Mouse (Mus musculus) limb, embryonic 11.5 days (tissue): ENCODE data around the gene Exosc5. TPM values are rescaled to one million over a fixed set of nuclear protein-coding genes. Genes with fewer than 3 reads are reported as not detected.

Experiments used
- ATAC-seq: fragments of 200-750 bp; cut with Nextera tagmentation; 2 replicates; pipeline ENCODE4 v1.8.0; 2017; ENCODE audit warnings: low read depth; ENCODE audit not compliant: insufficient number of reproducible peaks, low FRiP score, low TSS enrichment
- DNase-seq: peaks from one replicate; pipeline ENCODE4 v3.0.0-alpha.2; 2015; ENCODE audit warnings: low spot score
- H3K27ac ChIP-seq: fragments of 300-500 bp; sonication (generic); replicated peaks from 2 replicates; pipeline ENCODE4 v1.5.1; 2014; ENCODE audit warnings: low read depth, mild to moderate bottlenecking, low read length
- H3K27me3 ChIP-seq: fragments of 300-500 bp; sonication (generic); 2 replicates; pipeline ENCODE4 v1.6.1; 2014; ENCODE audit warnings: mild to moderate bottlenecking, low read length, mixed read lengths; ENCODE audit not compliant: control insufficient read depth, insufficient read depth
- H3K36me3 ChIP-seq: fragments of 300-500 bp; sonication (generic); 2 replicates; pipeline ENCODE4 v1.6.1; 2014; ENCODE audit warnings: mild to moderate bottlenecking, low read length, moderate library complexity, mixed read lengths; ENCODE audit not compliant: control insufficient read depth, insufficient read depth
- H3K4me1 ChIP-seq: fragments of 300-500 bp; sonication (generic); 2 replicates; pipeline ENCODE4 v1.6.1; 2014; ENCODE audit warnings: low read length, mixed read lengths; ENCODE audit not compliant: control insufficient read depth, insufficient read depth
- H3K4me2 ChIP-seq: fragments of 300-500 bp; sonication (generic); 2 replicates; pipeline ENCODE4 v1.6.1; 2014; ENCODE audit warnings: low read depth, mild to moderate bottlenecking, moderate library complexity; ENCODE audit not compliant: severe bottlenecking
- H3K4me3 ChIP-seq: fragments of 300-500 bp; sonication (generic); 2 replicates; pipeline ENCODE4 v1.5.1; 2014; ENCODE audit warnings: low read depth, low read length
- H3K9ac ChIP-seq: fragments of 300-500 bp; sonication (generic); 2 replicates; pipeline ENCODE4 v1.6.1; 2014; ENCODE audit warnings: mild to moderate bottlenecking, low read length
- H3K9me3 ChIP-seq: fragments of 300-500 bp; sonication (generic); 2 replicates; pipeline ENCODE4 v1.6.1; 2016; ENCODE audit warnings: low read length; ENCODE audit not compliant: control insufficient read depth
- WGBS: fragments of 180-500 bp; shearing (Covaris S2); extraction: QIAGEN DNeasy Blood & Tissue Kit; methylation state at CpG from one replicate; pipeline ENCODE4 v1.1.7; 2014; 5-methylcytosine and 5-hydroxymethylcytosine counted together
- polyA plus RNA-seq: library from polyadenylated mRNA; unstranded; fragments of >200 nt; fragmentation: Nextera tagmentation; extraction: Ambion mirVana; gene quantifications from 2 replicates; pipeline ENCODE4 v1.2.1, GENCODE M21; 2014

The Exosc5 gene
- polyA plus RNA-seq, 1 experiment from 2014 or later: 70.0 TPM

DNA sequence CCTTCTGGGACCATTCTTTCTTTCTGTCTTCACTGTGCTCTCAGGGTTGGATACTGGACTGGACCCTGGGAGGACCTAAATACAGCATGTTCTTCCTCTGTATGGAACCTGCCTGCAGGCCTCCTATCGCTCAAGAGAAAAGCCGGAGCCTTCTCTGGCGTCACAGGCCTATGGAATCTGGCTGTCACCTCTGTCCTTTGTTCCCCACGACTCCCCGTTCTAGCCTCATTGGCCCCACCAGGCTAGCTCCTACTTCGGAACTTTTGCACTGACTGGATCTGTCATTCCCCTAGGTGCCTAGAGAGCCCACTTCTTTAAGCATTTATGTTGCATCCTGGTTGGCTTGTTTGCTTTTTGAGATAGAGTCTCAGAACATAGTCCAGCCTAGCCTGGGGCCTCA, 25.7 kb downstream of the Exosc5 start:
- DNase-seq: no peak
- no peak overlapping the region for H3K9ac ChIP-seq
- peaks cover 13% of the 10 kb centered on the region; the same call in 1 of the 2 replicates for H3K4me1 ChIP-seq
- ATAC-seq: no peak
- 91% methylated on average over 6 of the region's 6 CpGs for WGBS
- no peak overlapping the region for H3K4me2 ChIP-seq
- no peaks in the 10 kb centered on the region for H3K9me3 ChIP-seq
- peaks cover 38% of the 10 kb centered on the region for H3K27me3 ChIP-seq
- no peak overlapping the region for H3K4me3 ChIP-seq
- H3K27ac ChIP-seq: no peak overlapping the region
- H3K36me3 ChIP-seq: no peaks in the 10 kb centered on the region

DNA sequence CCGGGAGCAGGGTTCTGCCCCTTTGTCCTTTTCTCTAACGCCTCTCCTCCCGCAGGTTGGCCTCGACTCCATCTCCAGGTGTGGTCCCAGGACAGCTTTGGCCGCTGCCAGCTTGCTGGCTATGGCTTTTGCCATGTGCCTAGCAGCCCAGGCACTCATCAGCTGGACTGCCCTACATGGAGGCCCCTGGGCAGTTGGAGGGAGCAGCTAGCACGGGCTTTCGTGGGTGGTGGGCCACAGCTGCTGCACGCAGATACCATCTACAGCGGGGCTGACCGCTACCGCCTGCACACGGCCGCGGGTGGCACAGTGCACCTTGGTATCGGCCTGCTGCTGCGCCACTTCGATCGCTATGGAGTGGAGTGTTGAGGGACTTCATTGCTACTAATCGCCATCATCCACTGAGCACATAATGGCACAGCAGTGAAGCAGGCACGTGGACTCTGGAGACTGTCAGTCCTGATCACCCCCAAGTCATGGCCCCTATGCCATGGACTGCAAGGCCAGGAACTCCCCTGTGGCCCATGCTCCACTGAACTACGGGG, 27.0 kb downstream of the Exosc5 start:
- peaks cover 45% of the 10 kb centered on the region for H3K27me3 ChIP-seq
- H3K36me3 ChIP-seq: no peaks in the 10 kb centered on the region
- no peak overlapping the region for H3K27ac ChIP-seq
- no peaks in the 10 kb centered on the region for H3K9me3 ChIP-seq
- ATAC-seq: 0 out of 2 replicates have a peak, but pooled peaks have one; percentile 20
- H3K4me2 ChIP-seq: peak overlapping the region; percentile 86; the same call in 1 of the 2 replicates
- peaks cover 11% of the 10 kb centered on the region; the same call in 1 of the 2 replicates for H3K4me1 ChIP-seq
- WGBS: 69% methylated on average over 21 of the region's 21 CpGs
- H3K4me3 ChIP-seq: peak overlapping the region; percentile 46; the same call in 1 of the 2 replicates
- H3K9ac ChIP-seq: no peak overlapping the region
- DNase-seq: no peak

DNA sequence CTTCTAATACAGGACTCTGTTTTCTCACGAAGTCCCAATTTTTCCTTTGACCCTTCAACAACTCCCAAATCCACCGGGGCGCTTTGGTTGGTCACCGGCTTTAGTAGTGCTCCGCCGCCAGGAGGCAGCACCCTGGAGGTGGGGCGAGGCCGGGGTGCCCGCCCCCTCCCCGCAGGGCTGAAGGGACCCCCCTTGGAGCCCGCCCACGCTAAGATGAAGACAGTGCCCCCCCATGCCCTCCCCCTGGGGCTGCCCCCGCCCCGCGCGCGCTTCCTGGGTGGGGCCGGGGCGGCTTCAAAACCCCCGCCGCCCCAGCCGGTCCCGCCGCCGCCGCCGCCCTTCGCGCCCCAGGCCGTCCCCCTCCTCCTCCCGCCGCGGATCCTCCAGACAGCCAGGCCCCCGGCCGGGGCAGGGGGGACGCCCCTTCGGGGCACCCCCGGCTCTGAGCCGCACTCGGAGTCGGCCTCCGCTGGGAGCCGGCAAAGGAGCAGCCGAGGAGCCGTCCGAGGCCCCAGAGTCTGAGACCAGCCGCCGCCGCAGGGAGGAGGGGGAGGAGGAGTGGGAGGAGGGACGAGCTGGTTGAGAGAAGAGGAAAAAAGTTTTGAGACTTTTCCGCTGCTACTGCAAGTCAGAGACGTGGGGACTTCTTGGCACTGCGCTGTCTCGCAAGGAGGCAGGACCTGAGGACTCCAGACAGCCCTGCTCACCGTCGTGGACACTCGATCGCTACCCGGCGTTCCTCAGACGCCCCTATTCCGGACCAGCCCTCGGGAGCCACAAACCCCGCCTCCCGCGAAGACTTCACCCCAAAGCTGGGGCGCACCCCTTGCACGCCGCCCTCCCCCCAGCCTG, 27.9 kb downstream of the Exosc5 start, which contains the start of gene Tgfb1:
Gene Tgfb1, plus strand, starts transcription at position 323 of the 852 bp plus-strand sequence.
- DNase-seq: peak; percentile 82
- H3K36me3 ChIP-seq: no peaks in the 10 kb centered on the region
- peak within 1 kb of the TSS; percentile 55 for H3K9ac ChIP-seq
- peak within 1 kb of the TSS; percentile 86 for H3K4me2 ChIP-seq
- no peaks in the 10 kb centered on the region for H3K9me3 ChIP-seq
- H3K4me1 ChIP-seq: peaks cover 11% of the 10 kb centered on the region; the same call in 1 of the 2 replicates
- H3K27ac ChIP-seq: no peak within 1 kb of the TSS
- ATAC-seq: peak; percentile 45; the same call in 1 of the 2 replicates
- H3K27me3 ChIP-seq: peaks cover 45% of the 10 kb centered on the region
- under 1% methylated on average over 57 of the region's 69 CpGs for WGBS
- H3K4me3 ChIP-seq: peak within 1 kb of the TSS; percentile 46

DNA sequence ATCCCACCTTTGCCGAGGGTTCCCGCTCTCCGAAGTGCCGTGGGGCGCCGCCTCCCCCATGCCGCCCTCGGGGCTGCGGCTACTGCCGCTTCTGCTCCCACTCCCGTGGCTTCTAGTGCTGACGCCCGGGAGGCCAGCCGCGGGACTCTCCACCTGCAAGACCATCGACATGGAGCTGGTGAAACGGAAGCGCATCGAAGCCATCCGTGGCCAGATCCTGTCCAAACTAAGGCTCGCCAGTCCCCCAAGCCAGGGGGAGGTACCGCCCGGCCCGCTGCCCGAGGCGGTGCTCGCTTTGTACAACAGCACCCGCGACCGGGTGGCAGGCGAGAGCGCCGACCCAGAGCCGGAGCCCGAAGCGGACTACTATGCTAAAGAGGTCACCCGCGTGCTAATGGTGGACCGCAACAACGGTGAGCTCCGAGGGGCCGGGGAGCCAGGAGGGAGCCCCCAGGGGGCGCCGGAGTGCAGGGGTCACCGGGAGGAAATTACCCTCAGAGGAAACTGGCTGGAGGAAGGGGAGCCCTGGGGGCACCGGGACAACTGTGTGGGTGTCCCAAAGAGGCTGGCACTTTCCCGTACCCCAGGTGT, 28.9 kb downstream of the Exosc5 start:
- no peak for ATAC-seq
- H3K27me3 ChIP-seq: peaks cover 45% of the 10 kb centered on the region

DNA sequence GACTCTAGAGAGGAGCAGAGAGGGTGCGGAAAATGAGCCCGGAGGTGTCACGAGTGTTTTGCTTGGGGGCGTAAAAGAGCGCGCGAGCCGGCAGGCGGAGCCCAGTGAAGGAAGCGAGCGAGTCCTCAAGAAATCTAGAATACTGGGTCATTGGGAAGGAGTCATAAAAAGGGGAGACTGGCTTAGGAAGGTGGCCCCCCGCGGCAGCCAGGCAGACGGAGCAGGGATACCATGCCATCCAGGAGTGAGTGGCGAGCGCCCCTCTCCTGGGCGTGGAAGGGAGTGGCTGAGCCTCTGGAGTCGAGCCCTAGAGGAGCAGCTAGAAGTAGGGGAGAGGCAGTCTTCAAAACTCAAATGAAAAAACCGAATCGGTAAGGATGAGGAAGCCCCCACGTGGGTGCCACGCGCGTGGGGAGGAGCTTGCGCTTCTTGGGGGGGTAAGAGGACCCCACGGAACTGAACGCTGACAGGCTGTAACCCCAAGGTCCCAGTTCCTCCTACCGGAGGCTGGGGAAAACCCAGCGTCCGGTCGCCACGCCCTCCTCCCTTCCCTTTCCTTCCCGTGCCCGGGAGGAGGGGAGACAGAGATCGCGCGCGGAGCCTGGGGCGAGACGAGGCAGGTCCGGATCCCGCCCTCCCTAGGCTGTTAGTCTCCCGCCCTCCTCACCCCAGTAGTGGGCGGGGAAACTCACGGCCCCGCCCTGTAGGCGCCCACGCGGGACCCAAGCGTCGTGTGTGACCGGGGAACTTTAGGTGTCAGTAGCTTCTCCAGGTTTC, 30.0 kb downstream of the Exosc5 start:
- H3K4me2 ChIP-seq: peak overlapping the region; percentile 86
- DNase-seq (peak; percentile 66), ATAC-seq (peak; percentile 41; the same call in 1 of the 2 replicates)
- peaks cover 11% of the 10 kb centered on the region; the same call in 1 of the 2 replicates for H3K4me1 ChIP-seq
- H3K9me3 ChIP-seq: no peaks in the 10 kb centered on the region
- H3K27ac ChIP-seq: no peak overlapping the region
- H3K36me3 ChIP-seq: no peaks in the 10 kb centered on the region
- WGBS: under 1% methylated on average over 45 of the region's 52 CpGs
- peak overlapping the region; percentile 46 for H3K4me3 ChIP-seq
- H3K27me3 ChIP-seq: peaks cover 45% of the 10 kb centered on the region
- no peak overlapping the region for H3K9ac ChIP-seq

More for the DNA sequence above, 28.9 kb downstream of the Exosc5 start:
- peak; percentile 60 for DNase-seq
- Histone ChIP-seq H3K4me3 (peak overlapping the region; percentile 46), H3K4me2 (peak overlapping the region; percentile 86), H3K4me1 (peaks cover 11% of the 10 kb centered on the region; the same call in 1 of the 2 replicates), H3K9ac (peak overlapping the region; percentile 2; the same call in 1 of the 2 replicates), H3K36me3 (no peaks in the 10 kb centered on the region), H3K27ac (no peak overlapping the region), H3K9me3 (no peaks in the 10 kb centered on the region)
- WGBS: under 1% methylated on average over 47 of the region's 47 CpGs

DNA sequence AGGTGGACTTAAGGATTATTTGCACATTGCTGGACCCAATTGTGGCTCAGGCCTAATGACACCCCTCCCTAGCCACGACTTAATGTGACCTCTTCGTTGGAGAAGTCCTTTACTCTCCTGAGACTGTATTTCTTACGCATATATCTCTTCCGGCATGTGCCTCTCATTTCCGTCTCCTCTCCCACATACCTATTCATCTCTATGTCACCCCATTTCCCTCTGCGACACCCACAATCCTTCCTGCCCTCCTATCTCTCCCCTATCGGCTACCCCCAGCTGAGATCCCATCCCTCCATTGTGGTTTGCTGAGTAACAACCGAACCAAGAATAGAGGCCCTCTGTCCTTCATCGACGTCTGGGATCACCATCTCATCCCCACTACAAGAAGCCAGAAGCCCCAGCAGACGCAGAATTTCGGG, 30.6 kb downstream of the Exosc5 start:
- peaks cover 11% of the 10 kb centered on the region; the same call in 1 of the 2 replicates for H3K4me1 ChIP-seq
- WGBS: 11% methylated on average over 12 of the region's 12 CpGs
- ATAC-seq (no peak), DNase-seq (no peak)
- H3K4me3 ChIP-seq: peak overlapping the region; percentile 46
- peaks cover 45% of the 10 kb centered on the region for H3K27me3 ChIP-seq
- no peak overlapping the region for H3K27ac ChIP-seq
- no peaks in the 10 kb centered on the region for H3K36me3 ChIP-seq
- no peaks in the 10 kb centered on the region for H3K9me3 ChIP-seq
- peak overlapping the region; percentile 86 for H3K4me2 ChIP-seq
- no peak overlapping the region for H3K9ac ChIP-seq

DNA sequence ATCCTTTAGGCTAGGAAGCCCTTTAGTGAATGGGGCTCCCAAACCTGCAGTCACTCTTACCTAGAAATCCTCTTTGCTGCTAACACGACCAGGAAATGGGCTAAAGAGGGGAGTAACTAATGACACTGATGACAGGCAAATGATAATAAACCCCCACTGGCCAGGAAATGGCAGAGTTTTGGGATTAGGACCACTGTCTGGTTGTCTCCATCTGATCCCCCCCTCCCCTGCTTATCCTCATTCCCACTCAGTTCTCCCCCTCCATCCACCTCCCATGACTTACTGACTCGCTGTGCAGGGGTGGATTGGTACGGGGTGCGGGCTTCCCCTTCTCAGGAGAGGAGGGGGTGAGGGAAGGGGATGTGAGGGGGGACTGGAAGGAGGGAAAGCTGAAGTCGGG, 31.1 kb downstream of the Exosc5 start:
- DNase-seq (no peak), ATAC-seq (no peak)
- Histone ChIP-seq H3K9me3 (no peaks in the 10 kb centered on the region), H3K27me3 (peaks cover 45% of the 10 kb centered on the region), H3K4me1 (peaks cover 11% of the 10 kb centered on the region; the same call in 1 of the 2 replicates), H3K27ac (no peak overlapping the region), H3K4me3 (no peak overlapping the region), H3K36me3 (no peaks in the 10 kb centered on the region), H3K9ac (no peak overlapping the region), H3K4me2 (peak overlapping the region; percentile 86; the same call in 1 of the 2 replicates)
- 45% methylated on average over 5 of the region's 5 CpGs for WGBS
